Comparison of ENCODE assay signal across 9 mouse cellular contexts in the genomic region with DNA sequence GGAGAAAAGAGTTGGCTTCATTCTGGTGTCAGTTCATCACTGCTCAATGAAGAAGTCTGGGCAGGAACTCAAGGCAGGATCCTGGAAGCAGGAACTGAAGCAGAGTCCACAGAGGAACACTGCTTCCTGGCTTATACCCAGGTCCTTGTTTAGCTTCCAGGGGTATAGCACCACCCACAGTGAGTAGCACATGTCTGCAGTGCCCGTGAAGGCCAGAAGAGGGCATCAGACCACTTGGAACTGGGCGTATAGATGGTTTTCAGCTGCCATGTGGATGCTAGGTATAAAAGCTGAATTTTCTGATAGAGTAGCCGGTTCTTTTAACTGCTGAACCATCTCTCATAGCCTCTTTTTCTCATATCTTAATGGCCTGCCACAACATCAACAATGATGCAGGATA.
DNase-seq lines count a peak whose midpoint lies in the region; ATAC-seq lines count a peak whose summit lies in the region.
"Had no signal": no experiment of that assay in that cellular context is flagged by ENCODE, and none has a peak within 500 bp of the region (broad histone marks: within the 10 kb centered on the region; RNA-seq: fewer than 3 reads in every experiment).

No protein-coding gene starts in this region.

- DNase-seq in intestine, embryonic 14.5 days (ENCODE audit: low spot score): peak; percentile 66
- DNase-seq in adrenal gland, postnatal 14 days: peak; percentile 66
- peak; percentile 35 for DNase-seq in liver, embryonic 11.5 days (ENCODE audit: low spot score)
- peak; percentile 19 for DNase-seq in retina, postnatal 7 days (ENCODE audit: low read depth, low spot score)
- DNase-seq in Muller cell, postnatal 12 days (ENCODE audit: inconsistent ontology term): no peak

- no peak for ATAC-seq in intestine, embryonic 14.5 days (replicated peaks; ENCODE audit: low FRiP score, low TSS enrichment, low read depth)
- no peak for ATAC-seq in intestine, embryonic 15.5 days
- peak; percentile 70 for ATAC-seq in CD4-positive, CD25-positive, alpha-beta regulatory T cell, adult 4 months
- peak; percentile 77; the same call in 1 of the 2 replicates for ATAC-seq in erythroid progenitor cell, adult 5-6 weeks (replicated peaks; ENCODE audit: low FRiP score, poor library complexity, severe bottlenecking)
- ATAC-seq in liver, embryonic 11.5 days (replicated peaks; ENCODE audit: low FRiP score): no peak; the same call in 1 of the 2 replicates

- H3K4me2 ChIP-seq in intestine, embryonic 14.5 days (ENCODE audit: low read length): no peak overlapping the region
- no peak overlapping the region for H3K4me2 ChIP-seq in intestine, embryonic 15.5 days (replicated peaks)
- no peak overlapping the region for H3K4me2 ChIP-seq in liver, embryonic 11.5 days
- H3K4me2 ChIP-seq: neural tube, embryonic 12.5 days had no signal

- H3K27ac ChIP-seq in intestine, embryonic 14.5 days (ENCODE audit: low read depth): no peak overlapping the region
- H3K27ac ChIP-seq in intestine, embryonic 15.5 days: no peak overlapping the region
- H3K27ac ChIP-seq in liver, embryonic 11.5 days (ENCODE audit: low read depth, low read length): no peak overlapping the region
- H3K27ac ChIP-seq: neural tube, embryonic 12.5 days had no signal

- no peak overlapping the region for H3K9ac ChIP-seq in intestine, embryonic 14.5 days (ENCODE audit: low read length)
- no peak overlapping the region for H3K9ac ChIP-seq in intestine, embryonic 15.5 days
- H3K9ac ChIP-seq in liver, embryonic 11.5 days (ENCODE audit: low read depth, low read length): no peak overlapping the region
- H3K9ac ChIP-seq: neural tube, embryonic 12.5 days had no signal

- WGBS in intestine, embryonic 14.5 days: 60% methylated on average over 3 of the region's 3 CpGs
- 78% methylated on average over 3 of the region's 3 CpGs for WGBS in intestine, embryonic 15.5 days
- WGBS in liver, embryonic 11.5 days: 62% methylated on average over 3 of the region's 3 CpGs

- peaks cover 60% of the 10 kb centered on the region for H3K36me3 ChIP-seq in intestine, embryonic 14.5 days (ENCODE audit: control insufficient read depth, insufficient read depth, low read length)
- peaks cover 21% of the 10 kb centered on the region; the same call in 1 of the 2 replicates for H3K36me3 ChIP-seq in intestine, embryonic 15.5 days
- peaks cover 12% of the 10 kb centered on the region for H3K36me3 ChIP-seq in liver, embryonic 11.5 days (ENCODE audit: control insufficient read depth, insufficient read depth, low read length)

- H3K9me3 ChIP-seq in intestine, embryonic 14.5 days (ENCODE audit: control insufficient read depth, low read length): no peaks in the 10 kb centered on the region
- H3K9me3 ChIP-seq in intestine, embryonic 15.5 days: no peaks in the 10 kb centered on the region
- no peaks in the 10 kb centered on the region for H3K9me3 ChIP-seq in liver, embryonic 11.5 days (ENCODE audit: control insufficient read depth, low read length)
- H3K9me3 ChIP-seq: neural tube, embryonic 12.5 days had no signal

- no peaks in the 10 kb centered on the region for H3K4me1 ChIP-seq in intestine, embryonic 14.5 days (replicated peaks; ENCODE audit: control insufficient read depth, insufficient read depth, low read length)
- H3K4me1 ChIP-seq in intestine, embryonic 15.5 days (replicated peaks): no peaks in the 10 kb centered on the region
- no peaks in the 10 kb centered on the region for H3K4me1 ChIP-seq in liver, embryonic 11.5 days (replicated peaks; ENCODE audit: control insufficient read depth, insufficient read depth, low read length)
- H3K4me1 ChIP-seq: neural tube, embryonic 12.5 days had no signal

- no peaks in the 10 kb centered on the region for H3K27me3 ChIP-seq in intestine, embryonic 14.5 days (replicated peaks; ENCODE audit: control insufficient read depth, insufficient read depth, low read length)
- H3K27me3 ChIP-seq in intestine, embryonic 15.5 days (replicated peaks): no peaks in the 10 kb centered on the region
- H3K27me3 ChIP-seq in liver, embryonic 11.5 days (replicated peaks; ENCODE audit: control insufficient read depth, insufficient read depth, low read length): no peaks in the 10 kb centered on the region
- H3K27me3 ChIP-seq: neural tube, embryonic 12.5 days had no signal

- no peak overlapping the region for H3K4me3 ChIP-seq in intestine, embryonic 14.5 days (ENCODE audit: low read depth, low read length)
- H3K4me3 ChIP-seq in intestine, embryonic 15.5 days (replicated peaks): no peak overlapping the region
- H3K4me3 ChIP-seq in liver, embryonic 11.5 days (ENCODE audit: low read depth, low read length): no peak overlapping the region
- H3K4me3 ChIP-seq: neural tube, embryonic 12.5 days had no signal

Comparison
In these comparisons a context has a peak if more than half of its experiments do, and no peak if none do; other contexts are left out.
1. ATAC-seq: peak in CD4-positive, CD25-positive, alpha-beta regulatory T cell, adult 4 months (single experiment) and erythroid progenitor cell, adult 5-6 weeks (single experiment); none in intestine, embryonic 14.5 days (single experiment), intestine, embryonic 15.5 days (single experiment) and liver, embryonic 11.5 days (single experiment).